17 mouse cellular contexts compared by ENCODE assay signal in the genomic region with DNA sequence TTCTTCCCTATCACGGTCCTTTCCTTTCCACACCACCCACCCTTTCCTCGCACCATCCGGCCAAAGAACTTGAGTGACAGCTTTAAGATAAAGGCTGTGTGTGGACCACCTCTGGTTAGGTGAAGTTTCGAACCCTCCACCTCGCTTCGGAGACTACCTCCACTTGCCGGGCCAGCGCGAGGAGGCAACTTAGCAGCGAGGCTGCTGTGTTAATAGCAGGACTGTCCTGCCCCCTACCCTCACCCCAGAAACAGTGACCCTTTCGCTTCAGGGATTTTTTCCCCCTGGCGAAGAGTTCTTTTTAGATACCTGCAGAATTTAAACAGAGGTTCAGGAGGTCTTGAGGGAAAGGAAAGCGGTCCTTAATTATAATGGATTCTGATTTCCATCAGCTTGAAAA.
DNase-seq lines count a peak whose midpoint lies in the region; ATAC-seq and TF ChIP-seq lines count a peak whose summit lies in the region.
"Had no signal": no experiment of that assay in that cellular context is flagged by ENCODE, and none has a peak within 500 bp of the region (broad histone marks: within the 10 kb centered on the region; RNA-seq: fewer than 3 reads in every experiment).

No protein-coding gene starts in this region.

- peaks cover 87% of the 10 kb centered on the region for H3K27me3 ChIP-seq in heart, embryonic 13.5 days (replicated peaks)
- H3K27me3 ChIP-seq in heart, embryonic 10.5 days (ENCODE audit: insufficient read depth, poor library complexity, severe bottlenecking): peaks cover 86% of the 10 kb centered on the region
- peaks cover 53% of the 10 kb centered on the region for H3K27me3 ChIP-seq in kidney, postnatal 0 days (ENCODE audit: insufficient read depth, low read length)
- peaks cover 67% of the 10 kb centered on the region for H3K27me3 ChIP-seq in hindbrain, embryonic 15.5 days
- H3K27me3 ChIP-seq in neural tube, embryonic 12.5 days (replicated peaks): peaks cover 76% of the 10 kb centered on the region

- ATAC-seq in heart, embryonic 13.5 days (ENCODE audit: extremely low read depth, insufficient number of reproducible peaks, low FRiP score, low TSS enrichment): no peak
- ATAC-seq in kidney, postnatal 0 days (replicated peaks; ENCODE audit: low FRiP score, low read depth): no peak
- ATAC-seq in hindbrain, embryonic 15.5 days (ENCODE audit: low FRiP score, low read depth): no peak
- ATAC-seq in neural tube, embryonic 12.5 days (ENCODE audit: low FRiP score, low read depth): no peak
- ATAC-seq: intestine, embryonic 16.5 days; lung, postnatal 0 days had no signal

- WGBS in heart, embryonic 13.5 days: 6% methylated on average over 13 of the region's 13 CpGs
- 4% methylated on average over 13 of the region's 13 CpGs for WGBS in heart, embryonic 10.5 days
- 5% methylated on average over 13 of the region's 13 CpGs for WGBS in kidney, postnatal 0 days
- 4% methylated on average over 13 of the region's 13 CpGs for WGBS in hindbrain, embryonic 15.5 days
- 4% methylated on average over 13 of the region's 13 CpGs for WGBS in neural tube, embryonic 12.5 days

- H3K4me2 ChIP-seq in heart, embryonic 13.5 days: peak overlapping the region; percentile 88
- peak overlapping the region; percentile 82; the same call in 1 of the 2 replicates for H3K4me2 ChIP-seq in kidney, postnatal 0 days (ENCODE audit: low read length)
- H3K4me2 ChIP-seq in hindbrain, embryonic 15.5 days: peak overlapping the region; percentile 94
- 0 out of 2 replicates have a peak overlapping the region, but pooled peaks have one; percentile 78 for H3K4me2 ChIP-seq in neural tube, embryonic 12.5 days (replicated peaks)

- no peaks in the 10 kb centered on the region for H3K9me3 ChIP-seq in heart, embryonic 13.5 days
- H3K9me3 ChIP-seq in heart, embryonic 10.5 days: no peaks in the 10 kb centered on the region
- H3K9me3 ChIP-seq in kidney, postnatal 0 days (replicated peaks; ENCODE audit: low read length): no peaks in the 10 kb centered on the region
- no peaks in the 10 kb centered on the region for H3K9me3 ChIP-seq in hindbrain, embryonic 15.5 days
- no peaks in the 10 kb centered on the region for H3K9me3 ChIP-seq in neural tube, embryonic 12.5 days
- H3K9me3 ChIP-seq: embryonic facial prominence, embryonic 15.5 days; G1E; liver, embryonic 13.5 days had no signal

- H3K9ac ChIP-seq in heart, embryonic 13.5 days: 0 out of 2 replicates have a peak overlapping the region, but pooled peaks have one; percentile 33
- 0 out of 2 replicates have a peak overlapping the region, but pooled peaks have one; percentile 13 for H3K9ac ChIP-seq in kidney, postnatal 0 days (ENCODE audit: low read depth, low read length)
- H3K9ac ChIP-seq in hindbrain, embryonic 15.5 days: no peak overlapping the region
- H3K9ac ChIP-seq in neural tube, embryonic 12.5 days: no peak overlapping the region
- H3K9ac ChIP-seq: embryonic facial prominence, embryonic 15.5 days; liver, embryonic 13.5 days had no signal

- H3K36me3 ChIP-seq in heart, embryonic 13.5 days: no peaks in the 10 kb centered on the region
- H3K36me3 ChIP-seq in heart, embryonic 10.5 days: no peaks in the 10 kb centered on the region
- no peaks in the 10 kb centered on the region for H3K36me3 ChIP-seq in kidney, postnatal 0 days (ENCODE audit: insufficient read depth, low read length)
- no peaks in the 10 kb centered on the region for H3K36me3 ChIP-seq in hindbrain, embryonic 15.5 days
- H3K36me3 ChIP-seq in neural tube, embryonic 12.5 days: no peaks in the 10 kb centered on the region
- H3K36me3 ChIP-seq: embryonic facial prominence, embryonic 15.5 days; G1E; liver, embryonic 13.5 days had no signal

- H3K4me3 ChIP-seq in heart, embryonic 13.5 days: peak overlapping the region; percentile 72
- no peak overlapping the region; the same call in 1 of the 2 replicates for H3K4me3 ChIP-seq in heart, embryonic 10.5 days
- H3K4me3 ChIP-seq in kidney, postnatal 0 days (replicated peaks; ENCODE audit: low read depth, low read length): peak overlapping the region; percentile 45
- peak overlapping the region; percentile 52 for H3K4me3 ChIP-seq in hindbrain, embryonic 15.5 days
- H3K4me3 ChIP-seq in neural tube, embryonic 12.5 days: peak overlapping the region; percentile 3

- TF ChIP-seq CTCF in kidney, postnatal 0 days (IDR thresholded peaks at IDR 0.05; ENCODE audit: low read depth): no peak

- H3K27ac ChIP-seq in heart, embryonic 13.5 days (replicated peaks): no peak overlapping the region
- H3K27ac ChIP-seq in heart, embryonic 10.5 days: no peak overlapping the region
- H3K27ac ChIP-seq in kidney, postnatal 0 days: no peak overlapping the region
- H3K27ac ChIP-seq in hindbrain, embryonic 15.5 days (replicated peaks): no peak overlapping the region
- H3K27ac ChIP-seq in neural tube, embryonic 12.5 days: no peak overlapping the region
- H3K27ac ChIP-seq: embryonic facial prominence, embryonic 15.5 days; liver, embryonic 13.5 days had no signal

- H3K4me1 ChIP-seq in heart, embryonic 13.5 days: peaks cover 26% of the 10 kb centered on the region
- peaks cover 24% of the 10 kb centered on the region for H3K4me1 ChIP-seq in heart, embryonic 10.5 days
- no peaks in the 10 kb centered on the region for H3K4me1 ChIP-seq in kidney, postnatal 0 days (replicated peaks; ENCODE audit: insufficient read depth, low read length)
- H3K4me1 ChIP-seq in hindbrain, embryonic 15.5 days (replicated peaks): peaks cover 29% of the 10 kb centered on the region
- H3K4me1 ChIP-seq in neural tube, embryonic 12.5 days: peaks cover 24% of the 10 kb centered on the region

- no peak for DNase-seq in heart, embryonic 10.5 days (ENCODE audit: low spot score)
- no peak for DNase-seq in kidney, postnatal 0 days (ENCODE audit: low spot score)
- no peak for DNase-seq in kidney, adult 8-10 months
- DNase-seq in layer of hippocampus, postnatal 36 days: no peak
- no peak for DNase-seq in layer of hippocampus, adult 9-10 months (ENCODE audit: low spot score)
- DNase-seq: cerebellum, adult 11 months; heart, adult 18-20 months; left cerebral cortex, postnatal 4 days; liver, embryonic 13.5 days; retina, postnatal 1 day had no signal

Comparison
In these comparisons a context has a peak if more than half of its experiments do, and no peak if none do; other contexts are left out.
1. H3K9ac ChIP-seq: peak in heart, embryonic 13.5 days (single experiment) and kidney, postnatal 0 days (single experiment); none in hindbrain, embryonic 15.5 days (single experiment) and neural tube, embryonic 12.5 days (single experiment).
2. Peak in every context shown above with its lines, with median percentiles within 50 percentile points of each other: H3K4me2 ChIP-seq.